Mouse (Mus musculus) ES-E14 (cell line): ENCODE measurements at regions not wholly inside any gene's neighbourhood (a gene's known extent, or its start where the extent isn't known, plus 50 kb on each side); places are given as distances from the start of the nearest gene placed in this dataset.
A peak's percentile ranks its signal among the peaks of the same experiment; 100 is the strongest.

Source experiments
- DNase-seq: peaks from one replicate; pipeline ENCODE4 v3.0.0-alpha.2; 2013; ENCODE audit warnings: low read depth, low spot score
- H3K27ac ChIP-seq: 2 replicates; pipeline ENCODE4 v1.5.1; 2012; ENCODE audit warnings: low read depth, mild to moderate bottlenecking, low read length, moderate library complexity, mixed read lengths; ENCODE audit not compliant: poor library complexity, insufficient read depth, severe bottlenecking
- H3K36me3 ChIP-seq: 2 replicates; pipeline ENCODE4 v1.6.1; 2012; ENCODE audit warnings: mild to moderate bottlenecking, low read length, moderate library complexity, mixed read lengths; ENCODE audit not compliant: control insufficient read depth, poor library complexity, insufficient read depth, severe bottlenecking
- H3K4me1 ChIP-seq, 2 experiments: fragments of 150-350 bp in 1 of 2; sonication (generic) in 1 of 2; 2 replicates each; pipeline ENCODE4 v1.6.1; 2012; ENCODE audit warnings: low read length in 2 of 2, mild to moderate bottlenecking in 1 of 2, mixed read lengths in 1 of 2; ENCODE audit not compliant: control insufficient read depth in 2 of 2, insufficient read depth in 2 of 2, poor library complexity in 1 of 2
- H3K4me3 ChIP-seq, 2 experiments: fragments of 150-350 bp in 1 of 2; sonication (generic) in 1 of 2; 2 replicates each; pipeline ENCODE4 v1.5.1; 2012; ENCODE audit warnings: low read length in 2 of 2, low read depth in 1 of 2, mild to moderate bottlenecking in 1 of 2, mixed read lengths in 1 of 2; ENCODE audit not compliant: insufficient read depth in 1 of 2, poor library complexity in 1 of 2, severe bottlenecking in 1 of 2
- H3K9ac ChIP-seq: 2 replicates; pipeline ENCODE4 v1.6.1; 2012; ENCODE audit warnings: low read depth, mild to moderate bottlenecking, low read length, mixed read lengths; ENCODE audit not compliant: poor library complexity, insufficient read depth, severe bottlenecking
- H3K9me3 ChIP-seq: fragments of 150-350 bp; sonication (generic); 2 replicates; pipeline ENCODE4 v1.6.1; 2012; ENCODE audit warnings: low read depth, mild to moderate bottlenecking, low read length; ENCODE audit not compliant: control insufficient read depth, insufficient read depth
- CHD2 ChIP-seq: IDR thresholded peaks from 2 replicates; pipeline ENCODE4 v1.6.1; 2014; ENCODE audit warnings: mild to moderate bottlenecking, low read depth, low read length, inconsistent platforms
- HCFC1 ChIP-seq: IDR thresholded peaks from 2 replicates; pipeline ENCODE4 v1.6.1; 2012; ENCODE audit warnings: low read length, inconsistent platforms, borderline replicate concordance; ENCODE audit not compliant: insufficient read depth
- MAFK ChIP-seq: IDR thresholded peaks from 2 replicates; pipeline ENCODE4 v1.6.1; 2014; ENCODE audit warnings: mild to moderate bottlenecking, low read depth, low read length, inconsistent platforms; ENCODE audit not compliant: insufficient read depth
- ZC3H11A ChIP-seq: IDR thresholded peaks from 2 replicates; pipeline ENCODE4 v1.6.1; 2012; ENCODE audit warnings: low read depth, mild to moderate bottlenecking, inconsistent platforms, low read length, borderline replicate concordance
- ZNF384 ChIP-seq: IDR thresholded peaks from 2 replicates; pipeline ENCODE4 v1.6.1; 2012; ENCODE audit warnings: low read depth, low read length, inconsistent platforms
- in situ Hi-C, 2 experiments: fragments of 600-800 bp; cut with MboI; formaldehyde crosslinking; loops; one replicate each; pipeline ENCODE4 v1.15.1; 2025; ENCODE audit warnings: low sequenced_read_pairs in 2 of 2, inconsistent platforms in 1 of 2; ENCODE audit not compliant: unreplicated experiment in 2 of 2

- H3K4me3 ChIP-seq = no peak overlapping the region
- no peak for TF ChIP-seq ZNF384
- no peak for TF ChIP-seq HCFC1
- no peak for TF ChIP-seq ZC3H11A
- TF ChIP-seq CHD2 = no peak
- no peak for TF ChIP-seq MAFK
- H3K27ac ChIP-seq = no peak overlapping the region
- no peaks in the 10 kb centered on the region for H3K4me1 ChIP-seq
- H3K36me3 ChIP-seq = no peaks in the 10 kb centered on the region
- DNase-seq = no peak
- in situ Hi-C loops = no loop called here
- H3K9ac ChIP-seq = no peak overlapping the region
- no peaks in the 10 kb centered on the region for H3K9me3 ChIP-seq
Measured at GRCm38 (mm10) chr2:146594212-146594611, 82.1 kb upstream of the Ralgapa2 start.

GRCm38 (mm10) chr2:146595673-146596072 lies 83.5 kb upstream of the Ralgapa2 start:
- H3K9me3 ChIP-seq = no peaks in the 10 kb centered on the region
- H3K27ac ChIP-seq = no peak overlapping the region
- in situ Hi-C loops = no loop called here
- H3K4me3 ChIP-seq = no peak overlapping the region
- no peak overlapping the region for H3K9ac ChIP-seq
- no peak for TF ChIP-seq MAFK
- TF ChIP-seq ZNF384 = no peak
- no peaks in the 10 kb centered on the region for H3K4me1 ChIP-seq
- no peaks in the 10 kb centered on the region for H3K36me3 ChIP-seq
- no peak for DNase-seq

GRCm38 (mm10) chr2:146606170-146606569 lies 94.0 kb upstream of the Ralgapa2 start:
- TF ChIP-seq CHD2 (no peak), ZC3H11A (no peak), ZNF384 (no peak), MAFK (no peak), HCFC1 (no peak)
- Histone ChIP-seq H3K4me3 (no peak overlapping the region), H3K27ac (no peak overlapping the region), H3K9ac (no peak overlapping the region), H3K36me3 (no peaks in the 10 kb centered on the region), H3K9me3 (no peaks in the 10 kb centered on the region), H3K4me1 (no peaks in the 10 kb centered on the region)
- in situ Hi-C loops = no loop called here
- no peak for DNase-seq

DNA sequence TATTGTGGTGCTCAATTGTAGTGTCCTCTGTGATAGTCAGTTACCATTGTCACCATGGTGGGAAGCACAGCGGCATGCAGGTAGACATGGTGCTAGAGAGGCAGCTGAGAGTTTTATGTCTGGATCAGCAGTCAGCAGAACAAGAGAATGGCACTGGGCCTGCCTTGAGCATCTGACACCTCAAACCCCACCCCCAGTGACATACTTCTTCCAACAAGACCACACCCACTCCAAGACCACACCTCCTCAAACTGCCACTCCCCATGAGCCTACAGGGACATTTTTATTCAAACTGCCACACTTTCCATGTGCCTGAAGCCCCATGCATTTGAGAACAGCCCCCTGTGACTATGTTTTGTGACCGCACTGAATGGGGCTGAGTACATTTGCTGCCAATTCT lies 98.8 kb upstream of the Ralgapa2 start:
- Histone ChIP-seq H3K4me1 (0 out of 4 replicates have a peak, but pooled peaks cover 0 to 2% of the 10 kb centered on the region in 2 experiments), H3K36me3 (no peaks in the 10 kb centered on the region), H3K9ac (no peak overlapping the region), H3K27ac (no peak overlapping the region), H3K9me3 (no peaks in the 10 kb centered on the region), H3K4me3 (no peak overlapping the region)
- no peak for TF ChIP-seq HCFC1
- TF ChIP-seq ZC3H11A = no peak
- TF ChIP-seq MAFK = no peak
- no peak for TF ChIP-seq ZNF384
- TF ChIP-seq CHD2 = no peak
- in situ Hi-C loops = no loop called here
- DNase-seq = no peak

GRCm38 (mm10) chr2:146611886-146612521 lies 99.9 kb upstream of the Ralgapa2 start:
- Histone ChIP-seq H3K9me3 (no peaks in the 10 kb centered on the region), H3K27ac (no peak overlapping the region), H3K4me3 (no peak overlapping the region), H3K4me1 (0 out of 4 replicates have a peak, but pooled peaks cover 0 to 2% of the 10 kb centered on the region in 2 experiments), H3K9ac (no peak overlapping the region), H3K36me3 (no peaks in the 10 kb centered on the region)
- in situ Hi-C loops = no loop called here
- peak; percentile 73 for DNase-seq
- TF ChIP-seq CHD2 (no peak), MAFK (no peak), HCFC1 (no peak), ZC3H11A (no peak), ZNF384 (no peak)
